Mouse (Mus musculus): Measurements from ENCODE around the gene Cacna1e.

GRCm38 (mm10) chr1:154788491-154788890 lies 95.8 kb downstream of the Cacna1e start:
- TF ChIP-seq CTCF (IDR thresholded peaks at IDR 0.05; ENCODE audit: low read depth) (no peak), EP300 (IDR thresholded peaks at IDR 0.05; ENCODE audit: low read depth) (no peak)

All from liver, embryonic 14.5 days (tissue).